Mouse (Mus musculus) lung, postnatal 0 days (tissue): ENCODE data around the gene Stpg4.

Experiments used
- CTCF ChIP-seq: IDR thresholded peaks from 2 replicates; pipeline ENCODE4 v1.5.1; 2016; ENCODE audit warnings: antibody characterized with exemption, mild to moderate bottlenecking
- EP300 ChIP-seq: IDR thresholded peaks from 2 replicates; pipeline ENCODE4 v1.6.1; 2016; ENCODE audit warnings: antibody characterized with exemption, mild to moderate bottlenecking, control low read depth

DNA sequence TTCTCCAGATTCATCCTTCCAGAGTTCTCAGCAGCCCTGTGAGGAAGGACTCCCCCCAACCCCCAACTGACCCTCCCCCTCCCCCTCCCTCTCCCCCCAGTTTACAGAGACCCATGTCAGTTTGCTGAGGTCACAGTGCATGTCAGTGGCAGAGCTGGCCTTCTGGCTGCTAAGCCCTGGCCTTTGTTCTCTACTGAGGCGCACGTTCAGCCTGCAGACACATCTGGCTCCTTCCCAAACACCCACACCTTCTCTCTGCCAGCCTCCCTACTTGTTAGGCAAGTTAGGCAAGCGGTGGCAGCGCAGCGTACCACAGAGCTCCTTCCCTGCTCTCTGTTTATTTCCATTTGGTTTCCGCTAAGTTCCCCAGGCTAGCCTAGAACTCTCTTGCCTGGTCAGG, 50.0 kb downstream of the Stpg4 start:
- no peak for TF ChIP-seq EP300
- TF ChIP-seq CTCF: no peak
